ENCODE assay signal across 16 mouse cellular contexts in genomic region chr11:119657534-119657933, GRCm38 (mm10). TPM values are rescaled to one million over a fixed set of nuclear protein-coding genes. Genes with fewer than 3 reads are reported as not detected.
DNase-seq lines count a peak whose midpoint lies in the region; ATAC-seq and TF ChIP-seq lines count a peak whose summit lies in the region.
"Had no signal": no experiment of that assay in that cellular context is flagged by ENCODE, and none has a peak within 500 bp of the region (broad histone marks: within the 10 kb centered on the region; RNA-seq: fewer than 3 reads in every experiment).

No protein-coding gene starts in this region.

- no peaks in the 10 kb centered on the region for H3K36me3 ChIP-seq in lung, postnatal 0 days (ENCODE audit: insufficient read depth, low read length)
- H3K36me3 ChIP-seq in MEL (ENCODE audit: control insufficient read depth in 1 of 2, insufficient read depth in 2 of 2, low read length in 2 of 2) = peaks cover 3 to 52% of the 10 kb centered on the region in 2 experiments
- H3K36me3 ChIP-seq: lung, embryonic 15.5 days had no signal

- H3K4me3 ChIP-seq in lung, postnatal 0 days (ENCODE audit: low read depth, low read length) = no peak overlapping the region
- peak overlapping the region; percentile 30 to 41 for H3K4me3 ChIP-seq in MEL (ENCODE audit: control insufficient read depth in 1 of 2, insufficient read depth in 1 of 2, low read depth in 2 of 2, low read length in 2 of 2)
- H3K4me3 ChIP-seq in left cerebral cortex, adult 2 months = no peak overlapping the region
- H3K4me3 ChIP-seq: lung, embryonic 15.5 days had no signal

- no peak for ATAC-seq in lung, postnatal 0 days
- peak; percentile 43 for ATAC-seq in megakaryocyte progenitor cell, adult 5-6 weeks (replicated peaks; ENCODE audit: poor library complexity)
- ATAC-seq: intestine, embryonic 16.5 days; midbrain, embryonic 16.5 days had no signal

- TF ChIP-seq POLR2A in MEL (IDR thresholded peaks at IDR 0.05; ENCODE audit: control insufficient read depth in 1 of 2, insufficient read depth in 1 of 2, low read depth in 1 of 2, low read length in 2 of 2, poor library complexity in 1 of 2) = peak in 1 of 2 experiments; percentile 39; a peak in 1 of 4 replicates

- TF ChIP-seq RAD21 in MEL (IDR thresholded peaks at IDR 0.05; ENCODE audit: low read depth, low read length) = no peak

- H3K4me1 ChIP-seq in lung, postnatal 0 days (ENCODE audit: insufficient read depth, low read depth, low read length) = no peaks in the 10 kb centered on the region
- H3K4me1 ChIP-seq in MEL (ENCODE audit: control insufficient read depth in 1 of 2, insufficient read depth in 2 of 2, low read length in 2 of 2) = peaks cover 45 to 54% of the 10 kb centered on the region in 2 experiments
- H3K4me1 ChIP-seq: lung, embryonic 15.5 days had no signal

- H3K9ac ChIP-seq in lung, postnatal 0 days (replicated peaks; ENCODE audit: low read depth) = no peak overlapping the region
- peak overlapping the region; percentile 51 for H3K9ac ChIP-seq in MEL (ENCODE audit: control insufficient read depth, low read depth, low read length, poor library complexity, severe bottlenecking)
- H3K9ac ChIP-seq: lung, embryonic 15.5 days had no signal

- peak; percentile 23; the same call in 1 of the 2 replicates for TF ChIP-seq EP300 in lung, postnatal 0 days (IDR thresholded peaks at IDR 0.05)
- TF ChIP-seq EP300 in MEL (IDR thresholded peaks at IDR 0.05; ENCODE audit: low read depth in 1 of 2, low read length in 2 of 2) = peak; percentile 95 to 96

- no peak for DNase-seq in lung, postnatal 0 days (ENCODE audit: low spot score)
- DNase-seq in lung, postnatal 4 days = no peak
- peak; percentile 91 for DNase-seq in MEL (ENCODE audit: low read depth, low spot score)
- DNase-seq in fibroblast of lung, adult 2 months (ENCODE audit: low read depth) = peak; percentile 25
- DNase-seq in cerebellum, adult 11-12 months = no peak
- DNase-seq in left cerebral cortex, adult 2 months (ENCODE audit: extremely low spot score in 1 of 2, low spot score in 2 of 2) = no peak
- DNase-seq: adrenal gland, postnatal 36 days; cerebellum, adult 11 months; gastrocnemius, postnatal 14 days; kidney, postnatal 25 days; right cerebral cortex, postnatal 14 days; thymus, postnatal 36 days had no signal

- intact Hi-C loops in left cerebral cortex, adult 2 months (cut with DNase I) = no loop called here

- no peak overlapping the region for H3K27ac ChIP-seq in lung, postnatal 0 days (ENCODE audit: low read length)
- H3K27ac ChIP-seq in MEL (ENCODE audit: control insufficient read depth, low read depth, low read length) = peak overlapping the region; percentile 94
- H3K27ac ChIP-seq in left cerebral cortex, adult 2 months = no peak overlapping the region
- H3K27ac ChIP-seq: lung, embryonic 15.5 days had no signal

- H3K4me2 ChIP-seq in lung, postnatal 0 days (replicated peaks; ENCODE audit: low read depth, low read length) = no peak overlapping the region
- H3K4me2 ChIP-seq: lung, embryonic 15.5 days had no signal

- no peak for TF ChIP-seq CTCF in lung, postnatal 0 days (IDR thresholded peaks at IDR 0.05)
- TF ChIP-seq CTCF in MEL (IDR thresholded peaks at IDR 0.05 in 2 of 3, conservative IDR thresholded peaks at IDR 0.05 in 1 of 3; ENCODE audit: control insufficient read depth in 1 of 3, insufficient read depth in 1 of 3, low read depth in 2 of 3, low read length in 3 of 3, poor library complexity in 1 of 3, severe bottlenecking in 1 of 3) = no peak
- no peak for TF ChIP-seq CTCF in left cerebral cortex, adult 2 months (IDR thresholded peaks at IDR 0.05)

- no peaks in the 10 kb centered on the region for H3K9me3 ChIP-seq in lung, postnatal 0 days (ENCODE audit: low read length)
- H3K9me3 ChIP-seq in MEL (replicated peaks; ENCODE audit: insufficient read depth, low read length) = no peaks in the 10 kb centered on the region
- H3K9me3 ChIP-seq: lung, embryonic 15.5 days had no signal

- no peaks in the 10 kb centered on the region for H3K27me3 ChIP-seq in lung, postnatal 0 days (replicated peaks; ENCODE audit: insufficient read depth, low read length)
- no peaks in the 10 kb centered on the region for H3K27me3 ChIP-seq in MEL (ENCODE audit: control insufficient read depth in 1 of 2, insufficient read depth in 2 of 2, low read length in 2 of 2)
- H3K27me3 ChIP-seq: lung, embryonic 15.5 days had no signal

- 60% methylated on average over 6 of the region's 6 CpGs for WGBS in lung, postnatal 0 days

- H3K79me2 ChIP-seq in MEL (ENCODE audit: control insufficient read depth, insufficient read depth, low read length, poor library complexity) = peaks cover 38% of the 10 kb centered on the region

TF ChIP-seq in MEL, 35 proteins besides CTCF, POLR2A, EP300 and RAD21:
- TF ChIP-seq POLR2AphosphoS5 (IDR thresholded peaks at IDR 0.05; ENCODE audit: borderline replicate concordance, low read depth, low read length) (no peak), USF1 (IDR thresholded peaks at IDR 0.05; ENCODE audit: low read depth, low read length) (no peak), MYC (IDR thresholded peaks at IDR 0.05; ENCODE audit: low read depth, low read length) (peak; percentile 71; the same call in 1 of the 2 replicates), ELF1 (IDR thresholded peaks at IDR 0.05; ENCODE audit: low read depth, low read length) (no peak), ZMIZ1 (IDR thresholded peaks at IDR 0.05; ENCODE audit: low read depth, low read length) (0 out of 2 replicates have a peak, but pooled peaks have one; percentile 27), RCOR1 (IDR thresholded peaks at IDR 0.05; ENCODE audit: low read depth, low read length) (peak; percentile 83), ZC3H11A (IDR thresholded peaks at IDR 0.05; ENCODE audit: low read depth, low read length) (no peak), HCFC1 (IDR thresholded peaks at IDR 0.05; ENCODE audit: low read depth, low read length) (no peak), TCF12 (IDR thresholded peaks at IDR 0.05; ENCODE audit: low read depth, low read length) (peak; percentile 90), CHD2 (IDR thresholded peaks at IDR 0.05; ENCODE audit: low read length) (no peak; the same call in 1 of the 2 replicates), NELFE (IDR thresholded peaks at IDR 0.05; ENCODE audit: low read depth, low read length) (no peak; the same call in 1 of the 2 replicates), ZKSCAN1 (IDR thresholded peaks at IDR 0.05; ENCODE audit: low read depth, low read length) (peak; percentile 9; the same call in 1 of the 2 replicates), MAX (IDR thresholded peaks at IDR 0.05; ENCODE audit: low read length) (no peak; the same call in 1 of the 2 replicates), BHLHE40 (IDR thresholded peaks at IDR 0.05; ENCODE audit: borderline replicate concordance, low read depth, low read length) (peak; percentile 69), MXI1 (IDR thresholded peaks at IDR 0.05; ENCODE audit: low read depth, low read length) (no peak; the same call in 1 of the 2 replicates), SIN3A (IDR thresholded peaks at IDR 0.05; ENCODE audit: low read length) (no peak), MYB (IDR thresholded peaks at IDR 0.05; ENCODE audit: low read depth, low read length) (peak; percentile 25; the same call in 1 of the 2 replicates), ETS1 (IDR thresholded peaks at IDR 0.05; ENCODE audit: low read depth, low read length) (peak; percentile 88), E2F4 (IDR thresholded peaks at IDR 0.05; ENCODE audit: borderline replicate concordance, low read depth, low read length) (no peak), POLR2AphosphoS2 (IDR thresholded peaks at IDR 0.05; ENCODE audit: low read length) (no peak), ZNF384 (IDR thresholded peaks at IDR 0.05; ENCODE audit: low read depth, low read length) (no peak), GABPA (IDR thresholded peaks at IDR 0.05; ENCODE audit: low read depth, low read length) (no peak), USF2 (IDR thresholded peaks at IDR 0.05; ENCODE audit: borderline replicate concordance in 1 of 2, insufficient read depth in 1 of 2, low read depth in 1 of 2, low read length in 2 of 2) (no peak), NRF1 (IDR thresholded peaks at IDR 0.05; ENCODE audit: insufficient read depth, low read depth, low read length, poor library complexity, severe bottlenecking) (no peak), CHD1 (IDR thresholded peaks at IDR 0.05; ENCODE audit: low read depth, low read length) (no peak), UBTF (IDR thresholded peaks at IDR 0.05; ENCODE audit: borderline replicate concordance, insufficient read depth, low read depth, low read length) (no peak), MAZ (IDR thresholded peaks at IDR 0.05; ENCODE audit: low read depth, low read length) (0 out of 2 replicates have a peak, but pooled peaks have one; percentile 13), MAFK (IDR thresholded peaks at IDR 0.05; ENCODE audit: borderline replicate concordance, low read depth, low read length) (peak; percentile 41; the same call in 1 of the 2 replicates), JUND (IDR thresholded peaks at IDR 0.05; ENCODE audit: low read depth, low read length) (0 out of 2 replicates have a peak, but pooled peaks have one; percentile 58), TAL1 (IDR thresholded peaks at IDR 0.05; ENCODE audit: low read length) (peak; percentile 72), GATA1 (IDR thresholded peaks at IDR 0.05; ENCODE audit: low read depth, low read length) (peak; percentile 76), SMC3 (IDR thresholded peaks at IDR 0.05; ENCODE audit: low read depth, low read length) (no peak), KAT2A (conservative IDR thresholded peaks at IDR 0.05; ENCODE audit: low read depth, low read length) (no peak), TBP (IDR thresholded peaks at IDR 0.05; ENCODE audit: low read depth, low read length) (no peak), MEF2A (IDR thresholded peaks at IDR 0.05; ENCODE audit: extremely low read depth, insufficient replicate concordance, low read depth, low read length, poor library complexity, severe bottlenecking) (no peak)

RNA-seq across cellular contexts. Expression of gene Rptor, which starts 54.8 kb away (rescaled TPM):
- polyA plus RNA-seq in lung, postnatal 0 days (2015; fragmentation: Nextera tagmentation; extraction: Ambion mirVana) = 5.3 and 5.6 TPM in 2 replicates
- 32.0 and 34.9 TPM in 2 replicates for total RNA-seq in MEL (2012; rRNA removed)
- polyA plus RNA-seq in MEL (2012; ENCODE audit: insufficient read depth in 1 of 2, insufficient read length in 2 of 2, low read depth in 1 of 2, low replicate concordance in 2 of 2, missing spikeins in 1 of 2) = 10 to 100 TPM in 1 of 2 experiments, not detected in 1; 33.9 TPM
- total RNA-seq in megakaryocyte progenitor cell, adult 5-6 weeks (2015) = 14.0 and 16.1 TPM in 2 replicates
- total RNA-seq in megakaryocyte progenitor cell, adult 5-6 weeks (2017) = 13.2 and 17.8 TPM in 2 replicates
- 10 to 100 TPM; 64.2 to 70.0 TPM for total RNA-seq in left cerebral cortex, adult 2 months (2021)

Comparison
In these comparisons a context has a peak if more than half of its experiments do, and no peak if none do; other contexts are left out.
1. DNase-seq: peak in MEL (single experiment) and fibroblast of lung, adult 2 months (single experiment); none in lung, postnatal 0 days (single experiment), lung, postnatal 4 days (0 of 2), cerebellum, adult 11-12 months (single experiment) and left cerebral cortex, adult 2 months (0 of 2).
2. H3K4me3 ChIP-seq: peak in MEL (2 of 2); none in lung, postnatal 0 days (single experiment) and left cerebral cortex, adult 2 months (single experiment).